Mouse (Mus musculus) hindbrain, embryonic 10.5 days (tissue): ENCODE data around the gene Emilin1. TPM values are rescaled to one million over a fixed set of nuclear protein-coding genes. Genes with fewer than 3 reads are reported as not detected.

Experiments
- DNase-seq: peaks from one replicate; pipeline ENCODE4 v3.0.0-alpha.2; 2017; ENCODE audit warnings: low spot score
- H3K27ac ChIP-seq: fragments of 300-500 bp; sonication (generic); 2 replicates; pipeline ENCODE4 v1.5.1; 2016; ENCODE audit warnings: mild to moderate bottlenecking, moderate library complexity
- H3K27me3 ChIP-seq: fragments of 300-500 bp; sonication (generic); 2 replicates; pipeline ENCODE4 v1.6.1; 2016; ENCODE audit warnings: mild to moderate bottlenecking; ENCODE audit not compliant: poor library complexity, insufficient read depth, severe bottlenecking
- H3K36me3 ChIP-seq: fragments of 300-500 bp; sonication (generic); 2 replicates; pipeline ENCODE4 v1.6.1; 2016; ENCODE audit warnings: mild to moderate bottlenecking, moderate library complexity
- H3K4me1 ChIP-seq: fragments of 300-500 bp; sonication (generic); replicated peaks from 2 replicates; pipeline ENCODE4 v1.6.1; 2016; ENCODE audit warnings: mild to moderate bottlenecking
- H3K4me3 ChIP-seq: fragments of 300-500 bp; sonication (generic); 2 replicates; pipeline ENCODE4 v1.5.1; 2016; ENCODE audit warnings: mild to moderate bottlenecking, moderate library complexity
- H3K9me3 ChIP-seq: fragments of 300-500 bp; sonication (generic); 2 replicates; pipeline ENCODE4 v1.6.1; 2016; ENCODE audit warnings: mild to moderate bottlenecking, moderate library complexity
- WGBS: fragments of 180-500 bp; shearing (Covaris S2); methylation state at CpG from one replicate; pipeline ENCODE4 v1.1.7; 2016; 5-methylcytosine and 5-hydroxymethylcytosine counted together
- polyA plus RNA-seq: library from polyadenylated mRNA; unstranded; fragments of >200 nt; fragmentation: Nextera tagmentation; extraction: Ambion mirVana; gene quantifications from 2 replicates; pipeline ENCODE4 v1.2.1, GENCODE M21; 2016

Gene Emilin1
- polyA plus RNA-seq, 1 experiment from 2014 or later = 87.4 TPM

- Histone ChIP-seq H3K27me3 (no peaks in the 10 kb centered on the region), H3K9me3 (no peaks in the 10 kb centered on the region), H3K27ac (no peak overlapping the region), H3K36me3 (peaks cover 10% of the 10 kb centered on the region), H3K4me1 (peaks cover 25% of the 10 kb centered on the region), H3K4me3 (peak overlapping the region; percentile 86)
- 70% methylated on average over 4 of the region's 4 CpGs for WGBS
- no peak for DNase-seq
Observed at GRCm38 (mm10) chr5:30886209-30886608, 27.0 kb upstream of the Emilin1 start.

GRCm38 (mm10) chr5:30886731-30887130 is 26.5 kb upstream of the Emilin1 start:
- no peak for DNase-seq

GRCm38 (mm10) chr5:30887331-30887761 is 25.9 kb upstream of the Emilin1 start:
- no peaks in the 10 kb centered on the region for H3K27me3 ChIP-seq
- under 1% methylated on average over 19 of the region's 19 CpGs for WGBS
- no peaks in the 10 kb centered on the region for H3K9me3 ChIP-seq
- peak overlapping the region; percentile 86 for H3K4me3 ChIP-seq
- peaks cover 21% of the 10 kb centered on the region for H3K36me3 ChIP-seq
- peaks cover 25% of the 10 kb centered on the region for H3K4me1 ChIP-seq
- peak; percentile 84 for DNase-seq
- H3K27ac ChIP-seq = peak overlapping the region; percentile 99

More at GRCm38 (mm10) chr5:30886731-30887130, 26.5 kb upstream of the Emilin1 start:
- Histone ChIP-seq H3K9me3 (no peaks in the 10 kb centered on the region), H3K4me3 (peak overlapping the region; percentile 86), H3K36me3 (peaks cover 15% of the 10 kb centered on the region), H3K4me1 (peaks cover 25% of the 10 kb centered on the region), H3K27me3 (no peaks in the 10 kb centered on the region), H3K27ac (peak overlapping the region; percentile 99)
- 36% methylated on average over 5 of the region's 5 CpGs for WGBS

- Histone ChIP-seq H3K27me3 (no peaks in the 10 kb centered on the region), H3K9me3 (no peaks in the 10 kb centered on the region), H3K4me3 (peak overlapping the region; percentile 86), H3K27ac (peak overlapping the region; percentile 99), H3K4me1 (peaks cover 25% of the 10 kb centered on the region), H3K36me3 (peaks cover 27% of the 10 kb centered on the region)
- peak; percentile 96 for DNase-seq
- WGBS = under 1% methylated on average over 28 of the region's 28 CpGs
Observed at GRCm38 (mm10) chr5:30887858-30888336, 25.3 kb upstream of the Emilin1 start.

- DNase-seq = peak; percentile 98
- under 1% methylated on average over 42 of the region's 42 CpGs for WGBS
- Histone ChIP-seq H3K27ac (peak within 1 kb of the TSS; percentile 99), H3K36me3 (peaks cover 33% of the 10 kb centered on the region), H3K4me3 (peak within 1 kb of the TSS; percentile 86), H3K9me3 (no peaks in the 10 kb centered on the region), H3K27me3 (no peaks in the 10 kb centered on the region), H3K4me1 (peaks cover 25% of the 10 kb centered on the region)
Observed at GRCm38 (mm10) chr5:30888337-30889087, 24.7 kb upstream of the Emilin1 start, which contains the start of gene Agbl5. TSS of gene Agbl5 (plus strand) at chr5:30888694.

GRCm38 (mm10) chr5:30889088-30889754 is 24.0 kb upstream of the Emilin1 start:
- Histone ChIP-seq H3K4me3 (peak overlapping the region; percentile 86), H3K36me3 (peaks cover 40% of the 10 kb centered on the region), H3K4me1 (peaks cover 25% of the 10 kb centered on the region), H3K27ac (peak overlapping the region; percentile 99), H3K9me3 (no peaks in the 10 kb centered on the region), H3K27me3 (no peaks in the 10 kb centered on the region)
- 2% methylated on average over 42 of the region's 42 CpGs for WGBS
- DNase-seq = no peak

- WGBS = 83% methylated on average over 7 of the region's 7 CpGs
- Histone ChIP-seq H3K4me1 (peaks cover 25% of the 10 kb centered on the region), H3K27ac (peak overlapping the region; percentile 99; the same call in 1 of the 2 replicates), H3K9me3 (no peaks in the 10 kb centered on the region), H3K27me3 (no peaks in the 10 kb centered on the region), H3K4me3 (peak overlapping the region; percentile 86), H3K36me3 (peaks cover 52% of the 10 kb centered on the region)
- no peak for DNase-seq
Observed at GRCm38 (mm10) chr5:30890375-30890774, 22.8 kb upstream of the Emilin1 start.

DNA sequence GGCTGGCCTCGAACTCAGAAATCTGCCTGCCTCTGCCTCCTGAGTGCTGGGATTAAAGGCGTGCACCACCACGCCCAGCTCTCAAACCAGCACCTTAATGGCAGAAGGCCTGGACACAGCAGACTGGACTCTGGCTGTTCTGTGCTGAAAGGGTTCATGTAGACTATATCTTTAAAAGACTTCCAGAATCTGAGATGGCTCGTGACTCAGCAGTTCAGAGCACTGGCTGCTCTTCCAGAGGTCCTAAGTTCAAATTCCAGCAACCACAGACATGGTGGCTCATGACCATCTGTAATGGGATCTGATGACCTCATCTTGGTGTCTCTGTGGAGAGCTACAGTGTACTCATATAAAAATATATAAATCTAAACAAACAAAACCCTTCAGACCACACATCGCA is 11.3 kb upstream of the Emilin1 start:
- no peaks in the 10 kb centered on the region for H3K27me3 ChIP-seq
- H3K27ac ChIP-seq = no peak overlapping the region
- H3K36me3 ChIP-seq = peaks cover 93% of the 10 kb centered on the region
- H3K4me1 ChIP-seq = peaks cover 17% of the 10 kb centered on the region
- H3K4me3 ChIP-seq = no peak overlapping the region
- no peak for DNase-seq
- no peaks in the 10 kb centered on the region for H3K9me3 ChIP-seq
- WGBS = 94% methylated on average over 5 of the region's 5 CpGs

GRCm38 (mm10) chr5:30907413-30908059 is 5.7 kb upstream of the Emilin1 start, which contains the start of gene Ost4:
TSS of gene Ost4 (minus strand) at chr5:30907788.
- peak within 1 kb of the TSS; percentile 84 for H3K4me3 ChIP-seq
- DNase-seq = peak; percentile 97
- peaks cover 7% of the 10 kb centered on the region for H3K27me3 ChIP-seq
- H3K36me3 ChIP-seq = peaks cover 37% of the 10 kb centered on the region
- 0% methylated on average over 58 of the region's 58 CpGs for WGBS
- peak within 1 kb of the TSS; percentile 93 for H3K27ac ChIP-seq
- peaks cover 46% of the 10 kb centered on the region for H3K4me1 ChIP-seq
- H3K9me3 ChIP-seq = no peaks in the 10 kb centered on the region

- peaks cover 57% of the 10 kb centered on the region for H3K4me1 ChIP-seq
- WGBS = 49% methylated on average over 13 of the region's 13 CpGs
Observed at GRCm38 (mm10) chr5:30908426-30909299, 4.5 kb upstream of the Emilin1 start.

DNA sequence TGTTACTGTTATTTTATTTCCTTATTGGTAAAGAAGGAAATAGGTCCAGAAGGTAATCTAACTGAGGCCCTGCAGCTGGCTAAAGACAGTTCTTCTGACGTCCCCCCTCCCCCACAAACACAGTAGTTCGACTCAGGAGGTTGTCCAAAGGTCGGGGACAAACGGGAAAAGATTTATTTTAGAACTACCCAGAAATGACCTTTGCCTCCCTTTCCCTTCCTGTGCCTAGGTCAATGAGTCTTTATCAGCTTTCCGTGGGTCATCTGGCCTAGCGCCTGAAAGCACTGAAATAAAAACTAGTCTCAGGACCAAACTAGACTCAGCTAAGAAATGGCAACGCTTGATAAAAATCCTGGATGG is 3.9 kb upstream of the Emilin1 start:
- Histone ChIP-seq H3K4me3 (no peak overlapping the region), H3K36me3 (peaks cover 20% of the 10 kb centered on the region), H3K9me3 (no peaks in the 10 kb centered on the region), H3K4me1 (peaks cover 63% of the 10 kb centered on the region), H3K27me3 (peaks cover 7% of the 10 kb centered on the region), H3K27ac (peak overlapping the region; percentile 93; the same call in 1 of the 2 replicates)
- DNase-seq = no peak
- 47% methylated on average over 7 of the region's 7 CpGs for whole genome bisulfite sequencing

More at GRCm38 (mm10) chr5:30908426-30909299, 4.5 kb upstream of the Emilin1 start:
- peaks cover 7% of the 10 kb centered on the region for H3K27me3 ChIP-seq
- H3K27ac ChIP-seq = peak overlapping the region; percentile 93
- no peaks in the 10 kb centered on the region for H3K9me3 ChIP-seq
- peak overlapping the region; percentile 84 for H3K4me3 ChIP-seq
- peaks cover 26% of the 10 kb centered on the region for H3K36me3 ChIP-seq
- DNase-seq = peak; percentile 19

- Histone ChIP-seq H3K27me3 (peaks cover 7% of the 10 kb centered on the region), H3K9me3 (no peaks in the 10 kb centered on the region), H3K27ac (no peak overlapping the region), H3K4me1 (peaks cover 69% of the 10 kb centered on the region), H3K4me3 (no peak overlapping the region), H3K36me3 (peaks cover 14% of the 10 kb centered on the region)
- 83% methylated on average over 7 of the region's 7 CpGs for WGBS
- DNase-seq = no peak
Observed at GRCm38 (mm10) chr5:30909863-30910262, 3.3 kb upstream of the Emilin1 start.
